Mouse (Mus musculus) effector memory CD4-positive, alpha-beta T cell, adult 7 months (primary cell): ENCODE measurements around the gene Armh1. TPM values are rescaled to one million over a fixed set of nuclear protein-coding genes. Genes with fewer than 3 reads are reported as not detected.

Experiments
- polyA plus RNA-seq: library from polyadenylated mRNA; unstranded; fragments of 100-300 nt; shearing (Covaris generic); gene quantifications from one replicate; pipeline ENCODE4 v1.2.1, GENCODE M21; 2017

Armh1 gene
- not detected for polyA plus RNA-seq

GRCm38 (mm10) chr4:117251801-117252316 lies at the start of gene Armh1, which contains the start of gene Tmem53:
Gene Armh1, minus strand, starts transcription at chr4:117252125.
Gene Tmem53, plus strand, starts transcription at chr4:117251951.

GRCm38 (mm10) chr4:117181863-117182758 lies 69.8 kb downstream of the Armh1 start, which contains the start of gene Kif2c:
Gene Kif2c, minus strand, starts transcription at chr4:117182639.

Other genes with a start within 250 kb of the Armh1 start
- 24.2 TPM for gene Eif2b3, start 232.7 kb downstream of the Armh1 start, polyA plus RNA-seq
- gene Ptch2, start 156.1 kb downstream of the Armh1 start, polyA plus RNA-seq: 0.23 TPM
- gene Btbd19, start 126.4 kb downstream of the Armh1 start, polyA plus RNA-seq: 36.4 TPM
- not detected for gene Tctex1d4, start 125.3 kb downstream of the Armh1 start, polyA plus RNA-seq
- 205 TPM for gene Plk3, start 118.2 kb downstream of the Armh1 start, polyA plus RNA-seq
- gene Rps8, start 95.9 kb downstream of the Armh1 start, polyA plus RNA-seq: 472 TPM
- gene Kif2c, start 69.5 kb downstream of the Armh1 start, polyA plus RNA-seq: 0.15 TPM
- not detected for gene Tmem53, start 174 bp downstream of the Armh1 start, polyA plus RNA-seq
- gene Rnf220, start 244.9 kb upstream of the Armh1 start, polyA plus RNA-seq: 115 TPM